Mouse (Mus musculus) bone marrow, adult 2 months (tissue): ENCODE data around the gene Tpo. TPM values are rescaled to one million over a fixed set of nuclear protein-coding genes. Genes with fewer than 3 reads are reported as not detected.
A peak's percentile ranks its signal among the peaks of the same experiment; 100 is the strongest.

ENCODE experiments used
- H3K27ac ChIP-seq: fragments of 200-500 bp; 2 replicates; pipeline ENCODE4 v1.5.1; 2012; ENCODE audit warnings: low read depth, mild to moderate bottlenecking, control low read depth, inconsistent platforms, low read length; ENCODE audit not compliant: control insufficient read depth, poor library complexity, insufficient read depth
- H3K4me1 ChIP-seq: fragments of 200-500 bp; 2 replicates; pipeline ENCODE4 v1.6.1; 2011; ENCODE audit warnings: low read length; ENCODE audit not compliant: control insufficient read depth, insufficient read depth
- H3K4me3 ChIP-seq: fragments of 200-500 bp; replicated peaks from 2 replicates; pipeline ENCODE3; 2011; ENCODE audit warnings: mild to moderate bottlenecking, low read depth, low read length, control low read depth; ENCODE audit not compliant: control insufficient read depth
- CTCF ChIP-seq: fragments of 200-500 bp; IDR thresholded peaks from 2 replicates; pipeline ENCODE4 v1.5.1; 2011; ENCODE audit warnings: low read length, control low read depth; ENCODE audit not compliant: control insufficient read depth, insufficient read depth
- POLR2A ChIP-seq: fragments of 200-500 bp; IDR thresholded peaks from 2 replicates; pipeline ENCODE4 v1.6.1; 2011; ENCODE audit warnings: low read depth, mild to moderate bottlenecking, control low read depth, low read length, borderline replicate concordance; ENCODE audit not compliant: control insufficient read depth
- WGBS: fragments of 180-500 bp; shearing (Covaris S2); methylation state at CpG from one replicate; pipeline ENCODE4 v1.1.7; 2018; 5-methylcytosine and 5-hydroxymethylcytosine counted together
- polyA plus RNA-seq: library from polyadenylated mRNA; stranded (reverse); fragments of >200 nt; gene quantifications from 2 replicates; pipeline ENCODE4 v1.2.4, GENCODE M21; 2011; ENCODE audit warnings: low replicate concordance; ENCODE audit not compliant: missing spikeins, insufficient read depth, insufficient read length

The Tpo gene
- polyA plus RNA-seq, 1 experiment: not detected

DNA sequence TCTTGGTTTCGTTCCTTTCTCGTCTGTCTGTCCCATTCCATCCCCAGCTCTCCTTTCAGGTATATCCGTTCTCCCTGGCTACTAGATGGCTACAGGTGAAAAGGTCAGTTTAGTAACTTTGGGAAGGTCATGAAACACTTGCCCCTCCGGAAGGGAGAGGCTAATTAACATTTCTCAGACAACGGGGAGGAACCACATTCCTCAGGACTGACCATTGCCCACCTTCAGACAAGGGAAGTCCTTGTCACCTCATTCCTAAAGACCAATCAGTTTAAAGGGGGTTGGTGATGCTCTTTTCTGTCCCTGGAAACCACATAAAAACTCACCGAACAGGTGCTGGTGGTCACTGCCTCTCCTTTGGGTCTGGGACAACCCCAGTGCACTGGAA, 70.3 kb downstream of the Tpo start:
- WGBS: 44% methylated on average over 6 of the region's 6 CpGs
- no peak for TF ChIP-seq CTCF
- TF ChIP-seq POLR2A: no peak
- no peak overlapping the region for H3K27ac ChIP-seq
- no peaks in the 10 kb centered on the region for H3K4me1 ChIP-seq
- no peak overlapping the region for H3K4me3 ChIP-seq

GRCm38 (mm10) chr12:30061503-30062117, 70.8 kb downstream of the Tpo start:
- WGBS: 45% methylated on average over 1 of the region's 1 CpGs
- Histone ChIP-seq H3K4me3 (no peak overlapping the region), H3K27ac (no peak overlapping the region), H3K4me1 (no peaks in the 10 kb centered on the region)
- no peak for TF ChIP-seq CTCF
- TF ChIP-seq POLR2A: no peak

DNA sequence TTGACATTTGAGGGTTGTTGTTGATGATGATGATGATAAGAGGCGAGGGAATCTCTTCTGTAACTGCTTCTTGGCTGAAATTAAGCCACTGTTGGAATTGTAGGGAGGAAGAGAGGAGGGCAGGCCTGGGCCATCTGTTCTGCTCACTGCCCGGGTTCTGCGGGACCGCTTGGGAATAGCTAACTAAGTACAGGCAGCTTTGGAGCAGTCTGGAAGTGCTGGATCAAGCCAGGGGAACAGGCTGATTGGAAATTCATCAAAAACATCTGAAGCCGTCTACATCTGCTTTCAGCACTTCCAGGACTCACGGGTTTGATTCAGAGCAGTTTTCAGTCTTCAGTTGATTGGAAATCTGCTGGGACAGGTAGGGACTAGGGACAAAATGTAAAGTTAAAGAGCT, 74.4 kb downstream of the Tpo start:
- Histone ChIP-seq H3K4me3 (no peak overlapping the region), H3K27ac (no peak overlapping the region), H3K4me1 (no peaks in the 10 kb centered on the region)
- 53% methylated on average over 6 of the region's 6 CpGs for WGBS
- TF ChIP-seq CTCF (no peak), POLR2A (no peak)

GRCm38 (mm10) chr12:30054761-30055540, 77.5 kb downstream of the Tpo start:
- H3K4me1 ChIP-seq: no peaks in the 10 kb centered on the region
- no peak overlapping the region for H3K27ac ChIP-seq
- no peak overlapping the region for H3K4me3 ChIP-seq
- TF ChIP-seq CTCF (no peak), POLR2A (no peak)
- WGBS: 77% methylated on average over 11 of the region's 11 CpGs

- TF ChIP-seq CTCF (0 out of 2 replicates have a peak, but pooled peaks have one; percentile 15), POLR2A (no peak)
- WGBS: 16% methylated on average over 4 of the region's 4 CpGs
- no peak overlapping the region for H3K27ac ChIP-seq
- H3K4me1 ChIP-seq: no peaks in the 10 kb centered on the region
- H3K4me3 ChIP-seq: no peak overlapping the region
Measured at GRCm38 (mm10) chr12:30050235-30050634, 82.2 kb downstream of the Tpo start.

DNA sequence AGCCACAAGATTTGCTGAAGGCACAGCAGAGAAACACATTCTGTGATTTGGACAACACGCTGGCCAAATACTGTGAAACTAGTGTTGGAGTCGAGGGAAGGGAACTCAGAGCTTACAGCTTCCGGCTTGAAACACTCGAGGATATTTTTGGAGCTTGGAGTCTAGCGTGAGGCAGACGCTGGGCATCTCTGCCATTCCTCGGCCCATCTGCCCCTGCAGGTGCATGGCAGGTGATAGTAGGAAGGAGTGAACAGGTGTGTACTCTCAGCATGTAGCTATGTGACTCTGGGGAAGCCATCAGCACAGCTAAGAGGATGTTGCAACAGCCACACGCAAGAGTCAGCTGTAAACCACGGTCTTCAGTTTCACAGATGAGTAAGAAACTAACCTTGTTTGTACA, 82.6 kb downstream of the Tpo start:
- TF ChIP-seq POLR2A (no peak), CTCF (no peak)
- H3K27ac ChIP-seq: no peak overlapping the region
- no peak overlapping the region for H3K4me3 ChIP-seq
- WGBS: 65% methylated on average over 9 of the region's 9 CpGs
- no peaks in the 10 kb centered on the region for H3K4me1 ChIP-seq

DNA sequence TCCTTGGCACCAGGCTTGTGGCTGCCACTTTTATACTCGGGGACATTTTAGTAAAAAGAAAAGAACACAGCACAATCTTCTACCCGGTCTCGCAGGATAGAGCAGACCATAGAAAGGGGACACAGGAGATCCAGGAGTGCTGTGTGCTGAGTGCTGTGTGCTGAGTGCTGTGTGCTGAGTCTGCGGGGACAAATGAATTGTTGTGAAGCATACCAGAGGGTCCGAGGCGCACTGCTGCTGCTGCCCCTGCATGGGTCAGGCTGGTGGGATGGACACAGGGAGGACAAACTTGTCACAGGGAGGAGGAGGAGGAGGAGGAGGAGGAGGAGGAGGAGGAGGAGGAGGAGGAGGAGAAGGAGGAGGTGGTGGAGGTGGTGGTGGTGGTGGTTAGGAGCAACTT, 83.6 kb downstream of the Tpo start:
- no peak overlapping the region for H3K27ac ChIP-seq
- 74% methylated on average over 6 of the region's 6 CpGs for WGBS
- no peaks in the 10 kb centered on the region for H3K4me1 ChIP-seq
- TF ChIP-seq POLR2A: no peak
- no peak for TF ChIP-seq CTCF
- H3K4me3 ChIP-seq: no peak overlapping the region

GRCm38 (mm10) chr12:30040150-30040549, 92.3 kb downstream of the Tpo start:
- 18% methylated on average over 4 of the region's 4 CpGs for WGBS
- Histone ChIP-seq H3K4me1 (no peaks in the 10 kb centered on the region), H3K4me3 (no peak overlapping the region), H3K27ac (no peak overlapping the region)
- no peak for TF ChIP-seq CTCF
- no peak for TF ChIP-seq POLR2A
